Mouse (Mus musculus) ES-Bruce4 (cell line): Measurements from ENCODE around the gene Stk39. TPM values are rescaled to one million over a fixed set of nuclear protein-coding genes. Genes with fewer than 3 reads are reported as not detected.

ENCODE experiments used
- H3K27ac ChIP-seq: 2 replicates; pipeline ENCODE4 v1.5.1; 2012; ENCODE audit warnings: low read length, inconsistent platforms; ENCODE audit not compliant: insufficient read depth
- H3K27me3 ChIP-seq: 2 replicates; pipeline ENCODE4 v1.6.1; 2012; ENCODE audit warnings: mild to moderate bottlenecking, low read length, inconsistent platforms; ENCODE audit not compliant: control insufficient read depth, poor library complexity, insufficient read depth, severe bottlenecking
- H3K36me3 ChIP-seq: 2 replicates; pipeline ENCODE4 v1.6.1; 2012; ENCODE audit warnings: inconsistent platforms, mild to moderate bottlenecking, low read length, moderate library complexity; ENCODE audit not compliant: control insufficient read depth, poor library complexity, insufficient read depth, severe bottlenecking
- H3K4me1 ChIP-seq: one replicate; pipeline ENCODE4 v1.8.1; 2011; ENCODE audit warnings: low read length; ENCODE audit not compliant: control insufficient read depth, insufficient read depth
- H3K4me3 ChIP-seq: 2 replicates; pipeline ENCODE4 v1.5.1; 2011; ENCODE audit warnings: low read depth, mild to moderate bottlenecking, low read length
- H3K9ac ChIP-seq: 2 replicates; pipeline ENCODE4 v1.6.1; 2012; ENCODE audit warnings: low read depth, mild to moderate bottlenecking, inconsistent platforms; ENCODE audit not compliant: poor library complexity, severe bottlenecking
- H3K9me3 ChIP-seq: replicated peaks from 2 replicates; pipeline ENCODE4 v1.6.1; 2012; ENCODE audit warnings: mild to moderate bottlenecking, low read length, inconsistent platforms; ENCODE audit not compliant: control insufficient read depth, poor library complexity, insufficient read depth, severe bottlenecking
- CTCF ChIP-seq: IDR thresholded peaks from one replicate; pipeline ENCODE4 v1.8.1; 2011; ENCODE audit warnings: low read depth, low read length
- EP300 ChIP-seq: IDR thresholded peaks from 2 replicates; pipeline ENCODE4 v1.6.1; 2011; ENCODE audit warnings: low read depth, low read length; ENCODE audit not compliant: insufficient read depth
- POLR2A ChIP-seq: IDR thresholded peaks from one replicate; pipeline ENCODE4 v1.8.1; 2011; ENCODE audit warnings: low read length; ENCODE audit not compliant: insufficient read depth
- polyA plus RNA-seq: library from polyadenylated mRNA; stranded (reverse); fragments of >200 nt; gene quantifications from 2 replicates; pipeline ENCODE4 v1.2.4, GENCODE M21; 2011; ENCODE audit warnings: low read depth; ENCODE audit not compliant: missing spikeins, insufficient read depth, insufficient read length

The Stk39 gene
- polyA plus RNA-seq, 1 experiment = 7.6 TPM

DNA sequence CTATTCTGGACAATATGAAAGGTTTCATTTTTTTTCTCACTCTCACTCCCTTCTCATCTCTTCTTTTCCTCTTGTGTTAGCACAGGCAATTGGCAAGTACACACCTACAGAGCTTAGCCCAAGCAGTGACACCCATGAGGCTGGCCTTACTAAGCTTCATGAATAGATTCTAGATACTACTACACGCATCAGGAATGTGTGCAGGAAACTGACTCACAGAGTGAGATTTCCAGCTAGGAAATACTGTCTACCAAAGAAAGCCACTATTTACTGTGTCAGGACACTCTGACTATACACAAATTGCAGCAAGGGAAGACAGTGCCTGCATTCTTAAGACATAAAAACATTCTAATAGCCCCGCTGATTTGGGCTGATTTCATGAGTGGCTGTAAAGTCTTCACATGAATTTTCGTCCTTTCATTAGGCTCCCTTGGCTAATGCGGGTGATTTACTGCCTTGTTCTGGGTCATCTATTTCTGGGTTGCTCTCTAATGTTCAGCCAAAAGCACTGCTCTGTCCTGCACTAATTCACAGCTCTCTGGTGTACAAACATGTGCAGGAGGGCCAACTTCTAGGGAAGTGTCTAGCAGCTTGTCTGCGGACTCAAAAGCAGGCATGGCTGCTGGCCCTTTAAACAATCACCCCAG is 249.7 kb downstream of the Stk39 start:
- Histone ChIP-seq H3K4me1 (no peaks in the 10 kb centered on the region), H3K9me3 (no peaks in the 10 kb centered on the region), H3K27me3 (no peaks in the 10 kb centered on the region), H3K27ac (no peak overlapping the region), H3K9ac (no peak overlapping the region), H3K4me3 (no peak overlapping the region), H3K36me3 (no peaks in the 10 kb centered on the region)
- no peak for TF ChIP-seq CTCF
- TF ChIP-seq EP300 = no peak
- no peak for TF ChIP-seq POLR2A

DNA sequence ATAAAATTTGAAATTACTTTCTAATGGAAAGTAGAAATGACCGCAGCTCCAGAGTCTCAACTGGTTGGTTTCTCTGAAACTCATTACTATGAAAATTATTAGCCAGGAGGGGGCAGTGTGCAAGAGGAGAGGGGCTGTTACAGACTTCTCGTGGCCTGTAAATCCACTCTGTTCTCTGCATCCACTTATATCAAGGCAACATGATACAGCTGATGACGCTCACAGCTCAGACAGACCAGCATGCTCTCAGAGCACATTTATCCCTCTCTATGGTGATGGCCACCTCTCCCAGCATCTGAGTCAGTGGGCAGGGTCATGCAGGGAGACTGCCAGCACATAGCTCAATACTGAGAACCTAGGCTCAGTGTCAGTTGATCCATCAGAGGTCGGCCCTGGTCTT is 250.8 kb downstream of the Stk39 start:
- Histone ChIP-seq H3K9me3 (no peaks in the 10 kb centered on the region), H3K27ac (no peak overlapping the region), H3K4me1 (no peaks in the 10 kb centered on the region), H3K27me3 (no peaks in the 10 kb centered on the region), H3K9ac (no peak overlapping the region), H3K4me3 (no peak overlapping the region), H3K36me3 (no peaks in the 10 kb centered on the region)
- TF ChIP-seq POLR2A = no peak
- no peak for TF ChIP-seq CTCF
- no peak for TF ChIP-seq EP300

DNA sequence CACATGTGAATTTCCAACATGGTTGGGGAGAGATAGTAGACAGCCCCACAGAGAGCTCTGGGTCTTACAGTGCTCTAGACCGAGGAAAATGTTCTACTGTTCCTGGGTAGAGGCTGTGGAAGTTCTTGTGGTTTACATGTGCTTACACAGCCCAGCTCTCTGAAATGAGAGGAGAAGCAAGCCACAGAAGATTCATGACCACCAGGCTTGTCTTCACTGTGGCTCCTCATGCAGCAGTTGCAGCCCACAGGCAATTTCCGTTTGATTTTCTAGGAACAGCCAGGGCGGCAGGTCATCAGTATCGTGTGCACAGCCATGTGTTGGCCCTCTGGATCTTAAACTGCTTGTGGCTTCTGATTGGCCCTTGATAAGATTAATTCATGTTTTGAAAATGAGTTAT is 252.2 kb downstream of the Stk39 start:
- H3K4me1 ChIP-seq = no peaks in the 10 kb centered on the region
- no peak overlapping the region for H3K9ac ChIP-seq
- H3K4me3 ChIP-seq = no peak overlapping the region
- no peaks in the 10 kb centered on the region for H3K9me3 ChIP-seq
- H3K27me3 ChIP-seq = no peaks in the 10 kb centered on the region
- TF ChIP-seq EP300 (no peak), CTCF (no peak), POLR2A (no peak)
- no peaks in the 10 kb centered on the region for H3K36me3 ChIP-seq
- H3K27ac ChIP-seq = no peak overlapping the region

DNA sequence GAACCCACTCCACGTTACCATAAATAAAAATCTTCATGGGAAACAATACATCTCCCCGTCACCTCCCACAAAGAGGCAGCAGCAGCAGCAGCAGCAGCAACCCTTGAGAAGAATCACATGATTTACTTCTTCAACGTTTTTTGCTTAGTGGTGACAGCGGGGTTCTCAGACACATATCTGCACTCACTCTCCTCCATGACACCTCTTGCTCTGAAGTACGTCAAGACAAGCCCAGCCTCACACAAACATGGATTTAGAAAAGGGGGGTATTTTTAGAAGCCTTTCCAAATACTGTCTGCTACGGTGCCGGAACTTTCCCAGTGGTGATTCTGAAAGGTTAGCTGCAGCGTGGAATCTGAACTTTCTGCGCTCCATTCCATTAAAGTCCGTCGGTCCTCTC is 256.9 kb downstream of the Stk39 start:
- Histone ChIP-seq H3K4me3 (no peak overlapping the region), H3K27ac (no peak overlapping the region), H3K9me3 (no peaks in the 10 kb centered on the region), H3K27me3 (no peaks in the 10 kb centered on the region), H3K9ac (no peak overlapping the region), H3K4me1 (no peaks in the 10 kb centered on the region), H3K36me3 (no peaks in the 10 kb centered on the region)
- no peak for TF ChIP-seq EP300

DNA sequence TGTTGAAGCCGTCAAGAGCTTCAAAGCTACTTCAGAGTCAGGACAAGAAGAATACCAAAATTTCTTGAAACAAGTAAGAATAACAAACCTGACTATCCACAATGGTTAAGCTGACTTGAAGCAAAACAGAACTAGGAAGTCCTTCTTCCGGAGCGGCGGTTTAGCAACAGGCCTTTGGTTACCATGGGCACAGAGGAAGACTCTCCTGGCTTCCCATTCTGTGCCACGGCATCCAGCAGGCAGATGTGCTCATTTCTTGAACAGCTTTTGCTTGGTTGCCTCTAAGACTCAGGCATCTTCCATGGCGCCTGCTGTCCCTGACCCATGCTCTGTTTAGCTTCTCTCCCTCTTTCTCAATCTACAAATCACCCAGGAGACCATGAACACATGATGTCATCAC is 257.7 kb downstream of the Stk39 start:
- Histone ChIP-seq H3K4me1 (no peaks in the 10 kb centered on the region), H3K27me3 (no peaks in the 10 kb centered on the region), H3K9me3 (no peaks in the 10 kb centered on the region), H3K4me3 (no peak overlapping the region), H3K27ac (no peak overlapping the region), H3K36me3 (no peaks in the 10 kb centered on the region), H3K9ac (no peak overlapping the region)
- TF ChIP-seq EP300 (no peak), POLR2A (no peak), CTCF (no peak)

DNA sequence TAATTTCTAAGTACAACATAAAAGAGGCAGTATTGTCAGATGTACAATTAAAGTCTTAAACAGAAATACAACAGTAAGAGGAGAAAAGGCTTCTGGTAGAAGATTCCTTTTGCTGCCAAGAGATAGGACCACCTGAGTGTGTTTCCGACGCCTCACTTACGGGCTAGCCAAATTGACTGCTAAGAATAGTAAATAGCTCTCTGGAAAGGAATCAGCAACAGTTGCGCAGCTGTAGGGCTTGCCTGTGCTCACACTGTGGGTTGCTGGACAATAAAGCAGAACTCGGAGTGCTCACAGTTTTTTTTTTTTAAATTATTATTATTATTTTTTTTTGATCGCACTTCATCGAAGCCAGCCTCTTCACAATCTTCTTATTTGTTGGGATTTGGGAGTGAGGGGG is 260.6 kb downstream of the Stk39 start:
- Histone ChIP-seq H3K27me3 (no peaks in the 10 kb centered on the region), H3K36me3 (no peaks in the 10 kb centered on the region), H3K27ac (no peak overlapping the region), H3K4me3 (no peak overlapping the region), H3K9me3 (no peaks in the 10 kb centered on the region), H3K4me1 (no peaks in the 10 kb centered on the region), H3K9ac (no peak overlapping the region)
- no peak for TF ChIP-seq CTCF
- TF ChIP-seq EP300 = no peak
- TF ChIP-seq POLR2A = no peak
